Mouse (Mus musculus) granulocyte monocyte progenitor cell, adult 5-6 weeks (primary cell): ENCODE results near the gene Acat1. TPM values are rescaled to one million over a fixed set of nuclear protein-coding genes. Genes with fewer than 3 reads are reported as not detected.

Experiments used
- ATAC-seq: replicated peaks from 2 replicates; pipeline ENCODE4 v1.8.0; 2016; ENCODE audit warnings: mild to moderate bottlenecking, moderate TSS enrichment, inconsistent platforms; ENCODE audit not compliant: poor library complexity, severe bottlenecking
- total RNA-seq, 2 experiments: library from RNA; stranded (forward) in 1 of 2; stranded (reverse) in 1 of 2; fragments of 200-712, 200-1000 nt in 1 of 2; fragments of >200 nt in 1 of 2; fragmentation: Nextera tagmentation in 1 of 2; gene quantifications; 2 replicates each; pipeline ENCODE4 v1.2.3; 2014 to 2017

Gene Acat1
- 77.9 and 82.3 TPM in 2 replicates for total RNA-seq (2014; fragmentation: Nextera tagmentation)
- total RNA-seq (2017): 69.8 and 79.4 TPM in 2 replicates

DNA sequence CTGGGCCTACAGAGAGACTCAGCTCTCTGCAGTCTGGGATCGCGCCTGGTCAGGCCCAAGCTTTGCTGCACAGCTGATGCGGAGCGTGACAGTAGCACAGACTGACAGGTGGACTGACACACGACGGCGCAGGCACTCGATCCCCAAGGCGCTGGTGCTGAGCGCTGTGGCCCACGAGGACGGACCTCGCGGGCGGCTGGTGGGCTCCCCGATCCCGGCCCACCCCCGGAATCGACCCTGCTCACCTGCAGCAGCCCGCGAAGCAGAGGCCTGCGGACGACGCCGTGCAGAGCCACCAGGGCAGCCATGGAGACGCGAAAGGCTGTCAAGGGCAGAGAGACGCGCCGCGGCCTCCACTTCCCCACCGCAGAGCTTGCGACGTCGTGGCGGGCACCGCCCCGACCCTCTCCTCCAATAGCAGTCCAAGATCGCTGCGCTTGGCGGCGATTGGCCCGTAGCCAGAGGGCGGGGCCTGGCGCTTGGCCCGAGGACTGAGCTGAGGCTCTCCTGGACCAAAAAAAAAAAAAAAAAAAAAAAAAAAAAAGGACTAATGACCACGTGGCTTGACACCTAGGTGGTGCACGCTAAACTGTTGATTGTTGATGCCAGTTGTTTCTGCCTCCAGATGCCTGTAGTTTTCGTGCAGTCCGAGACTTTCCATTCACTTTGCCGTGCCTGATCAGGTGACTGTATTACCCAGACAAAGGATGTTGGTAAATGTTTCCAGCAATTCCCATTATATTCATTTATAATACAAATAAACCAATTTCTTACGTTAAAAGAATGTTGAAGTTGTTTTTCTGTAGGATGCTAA, at the start of gene Acat1:
Acat1 (minus strand) TSS at position 415 of the 814 bp plus-strand sequence.
- peak; percentile 100 for ATAC-seq

DNA sequence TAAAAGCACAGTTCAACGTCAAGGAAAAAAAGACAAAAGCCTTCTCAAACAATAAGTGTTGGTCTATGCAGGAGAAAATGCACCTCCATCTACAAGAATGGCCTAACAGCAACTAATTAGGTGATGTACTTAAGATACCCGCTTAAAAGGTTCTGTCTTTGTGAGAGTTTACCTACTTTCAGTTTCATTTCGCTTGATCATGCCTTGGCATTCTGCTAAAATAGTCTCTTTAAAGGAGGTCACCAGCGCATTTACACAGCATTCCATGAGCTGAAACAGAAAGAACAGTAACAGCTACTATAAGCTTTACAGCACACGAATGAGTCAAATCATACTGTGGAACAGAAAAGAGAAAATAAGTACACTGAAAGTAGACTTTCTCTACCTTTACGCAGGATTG, 24.6 kb upstream of the Acat1 start:
- ATAC-seq: no peak

GRCm38 (mm10) chr9:53615246-53615645, 5.1 kb upstream of the Acat1 start:
- no peak for ATAC-seq

- no peak for ATAC-seq
Observed at GRCm38 (mm10) chr9:53614286-53614685, 4.1 kb upstream of the Acat1 start.

DNA sequence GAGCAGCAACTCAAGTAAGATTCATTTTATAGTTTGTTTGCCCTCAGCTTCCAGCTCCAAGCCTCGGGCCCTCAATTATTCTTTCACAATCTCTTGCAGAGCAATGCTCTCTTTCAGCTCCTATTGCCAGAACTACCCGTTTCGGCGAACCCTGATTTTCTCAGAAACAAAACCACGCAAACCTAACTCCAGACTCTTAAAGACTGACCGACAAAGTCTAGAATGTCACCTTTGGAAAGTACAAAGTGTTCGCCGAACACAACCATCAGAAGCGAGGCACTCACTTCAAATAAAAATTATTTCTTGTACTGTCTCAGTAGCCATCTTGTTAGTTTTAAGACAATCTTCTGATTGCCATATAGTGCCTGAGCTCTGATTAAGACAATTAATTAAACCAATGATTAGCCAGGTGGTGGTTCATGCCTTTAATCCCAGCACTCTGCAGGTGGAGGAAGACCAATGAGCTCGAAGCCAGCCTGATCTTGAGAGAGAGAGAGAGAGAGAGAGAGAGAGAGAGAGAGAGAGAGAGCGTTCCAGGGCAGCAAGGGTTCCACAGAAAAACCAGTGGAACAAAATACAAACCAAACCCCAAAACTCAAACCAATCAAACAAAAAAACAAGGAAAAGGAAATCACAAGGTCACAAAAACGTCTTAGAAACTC, 745 bp downstream of the Acat1 start:
- no peak for ATAC-seq

GRCm38 (mm10) chr9:53607816-53608215, 2.4 kb downstream of the Acat1 start:
- ATAC-seq: no peak

- no peak for ATAC-seq
Observed at GRCm38 (mm10) chr9:53607192-53607591, 3.0 kb downstream of the Acat1 start.

GRCm38 (mm10) chr9:53604954-53605353, 5.2 kb downstream of the Acat1 start:
- ATAC-seq: no peak

DNA sequence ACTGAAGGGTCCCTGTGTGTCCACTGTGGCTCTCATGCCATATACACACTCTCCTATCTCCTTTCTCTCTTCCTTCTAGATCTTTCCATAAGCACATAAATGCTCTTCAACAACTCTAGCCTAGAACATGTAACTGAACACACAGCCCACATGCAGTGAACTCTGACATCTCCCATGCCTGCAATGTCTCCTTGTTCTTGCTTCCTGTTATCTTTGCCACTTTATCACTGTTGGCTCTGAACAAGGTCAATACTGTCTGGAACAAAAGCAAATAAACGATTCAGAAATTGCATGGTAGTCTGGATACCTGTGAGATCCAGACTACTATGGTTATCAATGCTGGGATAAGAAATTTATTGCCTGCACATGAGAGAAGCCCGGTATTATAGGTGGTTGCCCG, 6.3 kb downstream of the Acat1 start:
- ATAC-seq: no peak

- peak; percentile 97 for ATAC-seq
Observed at GRCm38 (mm10) chr9:53603384-53603783, 6.8 kb downstream of the Acat1 start.

DNA sequence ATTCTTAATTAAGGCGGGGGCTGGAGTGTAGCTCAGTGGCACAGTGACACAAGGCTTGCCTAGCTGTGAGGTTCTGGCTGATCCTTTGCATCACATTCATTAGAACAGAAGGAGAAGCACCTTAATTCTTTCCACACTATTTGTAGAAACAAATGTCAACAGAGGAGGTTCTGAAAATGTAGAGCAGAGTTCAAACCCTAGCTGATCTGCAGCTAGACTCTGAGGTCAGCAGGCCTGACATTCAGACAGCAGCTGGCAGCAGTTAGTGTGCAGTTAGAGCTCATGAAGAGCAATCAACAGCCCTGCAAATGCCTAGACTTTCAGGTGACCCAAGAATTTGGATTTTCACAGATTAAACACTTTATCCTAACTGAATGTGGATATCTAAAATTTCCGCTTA, 8.6 kb downstream of the Acat1 start:
- no peak for ATAC-seq

DNA sequence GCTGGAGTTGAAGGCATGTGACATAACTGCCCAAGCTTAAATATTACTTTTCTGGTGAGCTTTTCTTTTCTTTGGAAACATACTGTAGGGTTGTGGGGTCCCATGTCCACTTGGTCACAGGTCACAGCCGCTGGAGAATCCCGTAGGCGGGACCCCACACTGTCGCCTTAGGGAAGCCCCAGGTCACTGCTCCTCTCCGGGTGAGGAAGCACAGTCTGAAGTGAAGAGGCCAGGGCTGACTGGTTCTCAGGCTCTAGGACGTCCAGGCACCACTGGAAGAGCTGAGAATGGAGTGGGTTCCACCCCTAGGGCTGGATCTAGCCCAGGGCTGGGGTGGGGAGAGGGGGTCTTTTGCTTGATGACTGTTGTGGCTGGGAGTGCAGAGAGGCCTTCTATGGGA, 11.6 kb downstream of the Acat1 start:
- ATAC-seq: no peak

DNA sequence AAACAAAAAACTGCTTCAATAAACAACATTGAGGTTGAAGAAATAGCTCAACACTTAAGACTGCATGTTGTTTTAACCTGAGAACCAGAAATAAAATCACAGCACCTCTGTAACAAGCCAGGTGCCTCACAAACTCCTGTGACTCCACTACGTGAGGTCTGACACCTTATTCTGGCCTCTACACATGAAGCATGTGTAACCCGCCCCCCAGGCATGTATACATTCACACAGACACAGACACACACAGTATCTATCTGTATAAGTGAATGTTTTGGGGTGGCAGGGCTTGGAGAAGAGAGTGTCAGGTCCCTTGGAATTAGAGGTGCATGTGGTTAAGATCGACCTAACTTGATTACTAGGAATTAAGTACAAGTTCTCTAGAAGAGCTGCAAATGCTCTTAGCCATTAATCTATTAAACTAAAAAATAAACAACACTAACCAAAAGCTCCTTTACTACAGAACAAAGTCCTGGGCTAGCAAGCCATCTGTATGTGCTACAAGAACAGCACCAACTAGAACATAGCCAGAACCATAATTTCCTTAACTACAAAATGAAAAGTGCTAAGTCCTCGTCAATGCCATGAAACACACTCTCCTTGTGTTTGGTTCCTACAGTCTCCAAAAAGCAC, 13.1 kb downstream of the Acat1 start:
- no peak for ATAC-seq

DNA sequence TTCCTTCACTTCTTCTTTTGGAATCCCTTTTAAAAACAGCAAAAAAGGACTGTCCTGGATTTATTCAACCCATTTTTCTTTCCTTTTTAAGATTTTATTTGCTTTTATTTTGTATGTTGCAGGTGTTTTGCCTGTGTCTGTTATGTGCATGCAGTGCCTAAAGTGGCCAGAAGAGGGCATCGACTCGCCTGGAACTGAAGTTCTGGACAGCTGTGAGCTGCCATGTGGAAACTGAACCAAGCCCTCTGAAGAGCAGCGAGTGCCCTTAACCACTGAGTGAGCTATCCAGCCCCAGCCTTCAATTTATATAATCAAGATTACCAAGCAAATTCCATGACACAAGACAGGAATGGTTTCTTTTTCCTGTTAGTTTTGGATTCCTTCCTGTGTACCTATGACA, 15.4 kb downstream of the Acat1 start:
- peak; percentile 94 for ATAC-seq

DNA sequence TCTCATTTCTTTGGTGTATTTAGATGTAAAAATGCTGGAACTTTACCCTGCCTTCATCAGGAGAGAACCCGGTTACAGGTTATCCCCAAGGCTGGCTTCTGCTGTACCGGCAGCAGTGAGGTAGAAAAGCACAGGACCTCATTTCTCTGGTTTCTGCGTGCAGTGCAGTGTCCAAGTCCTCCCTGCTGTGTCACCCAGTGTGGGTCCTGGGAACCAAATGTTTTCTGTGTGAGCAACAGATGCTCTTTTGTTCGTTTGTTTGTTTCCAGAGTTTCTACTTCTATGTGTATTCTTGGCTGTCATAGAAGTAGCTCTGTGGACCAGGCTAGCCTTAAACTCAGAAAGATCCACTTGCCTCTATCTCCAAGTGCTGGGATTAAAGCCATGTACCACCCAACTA, 28.3 kb downstream of the Acat1 start:
- ATAC-seq: no peak

DNA sequence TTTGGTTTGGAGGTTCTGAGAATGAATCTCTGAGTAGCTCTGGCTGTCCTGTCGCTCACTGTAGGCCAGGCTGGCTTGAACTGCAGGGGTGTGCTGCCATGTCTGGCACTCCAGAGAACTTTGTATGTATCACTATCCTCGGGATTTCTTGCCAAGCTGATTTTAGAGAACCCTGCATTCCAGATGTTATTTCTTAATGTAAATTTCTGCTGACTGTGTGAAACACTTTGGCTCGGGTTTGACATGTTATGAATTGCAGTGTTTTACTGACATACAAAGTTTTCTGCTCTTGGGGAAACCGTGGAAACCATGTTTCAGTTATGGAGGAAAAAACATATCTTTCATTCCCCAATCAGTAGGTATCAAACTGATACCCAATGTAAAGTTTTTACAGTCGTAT, 34.5 kb downstream of the Acat1 start:
- ATAC-seq: no peak

GRCm38 (mm10) chr9:53572516-53573307, 37.5 kb downstream of the Acat1 start:
- no peak for ATAC-seq

GRCm38 (mm10) chr9:53570662-53571061, 39.5 kb downstream of the Acat1 start:
- no peak for ATAC-seq

GRCm38 (mm10) chr9:53537336-53537965, 72.7 kb downstream of the Acat1 start:
- ATAC-seq: no peak
